Mouse (Mus musculus): ENCODE results near the gene Med13l.

DNA sequence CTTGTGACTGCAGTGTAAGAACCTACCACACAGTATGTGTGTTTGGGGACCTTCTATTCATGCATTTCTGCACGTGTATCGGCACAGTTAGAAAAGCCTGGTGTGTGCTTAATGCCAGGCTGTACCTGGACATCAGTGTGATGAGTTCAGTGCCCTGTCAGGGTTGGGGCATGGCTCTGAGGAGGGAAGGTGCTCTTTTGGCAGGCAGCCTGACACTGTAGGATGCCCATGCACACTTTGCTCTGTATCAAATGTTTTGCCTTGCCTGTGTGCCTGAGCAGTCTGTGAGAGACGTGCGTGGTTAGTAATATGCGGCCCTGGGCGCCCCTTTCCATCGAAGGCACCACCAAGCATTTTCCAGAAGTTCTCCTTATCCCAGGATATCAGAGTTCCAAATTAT, 136.6 kb downstream of the Med13l start:
- TF ChIP-seq POLR2A (IDR thresholded peaks at IDR 0.05; ENCODE audit: control insufficient read depth, low read depth, low read length) (no peak), CTCF (IDR thresholded peaks at IDR 0.05; ENCODE audit: control insufficient read depth, insufficient read depth, insufficient replicate concordance, low read depth, low read length) (no peak)

All from testis, adult 2 months (tissue).